Mouse (Mus musculus) heart, adult 2 months (tissue): Measurements from ENCODE around the gene Fars2.

Source experiments
- CTCF ChIP-seq: fragments of 200-600 bp; IDR thresholded peaks from 2 replicates; pipeline ENCODE4 v1.8.1; 2022; ENCODE audit warnings: antibody characterized with exemption, mild to moderate bottlenecking, moderate library complexity
- POLR2A ChIP-seq: fragments of 200-500 bp; IDR thresholded peaks from 2 replicates; pipeline ENCODE4 v1.6.1; 2011; ENCODE audit warnings: mild to moderate bottlenecking, low read depth, low read length, control low read depth; ENCODE audit not compliant: insufficient read depth

DNA sequence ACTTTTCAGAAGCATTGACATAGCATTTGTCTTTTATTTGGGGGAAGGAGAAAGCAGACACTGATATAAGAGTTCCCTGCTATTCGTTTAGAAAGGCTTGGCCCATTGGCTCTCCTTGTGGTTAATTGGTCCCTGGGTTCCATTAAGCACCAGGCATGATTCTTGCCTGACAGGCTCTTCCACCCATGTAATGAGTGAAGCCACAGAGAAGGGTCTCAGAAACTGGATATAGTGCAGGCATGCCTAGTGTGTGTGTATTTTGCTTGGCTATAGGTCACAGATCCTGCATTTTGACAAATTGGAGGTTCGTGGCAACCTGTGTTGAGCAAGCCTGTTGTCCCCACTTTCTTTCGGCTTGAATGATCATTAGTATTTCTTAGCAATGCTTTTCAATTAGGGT lies 420.4 kb downstream of the Fars2 start:
- no peak for TF ChIP-seq CTCF
- no peak for TF ChIP-seq POLR2A
